ENCODE assay signal across 22 mouse cellular contexts in genomic region chr16:77754882-77755281, GRCm38 (mm10).
DNase-seq lines count a peak whose midpoint lies in the region; ATAC-seq lines count a peak whose summit lies in the region.
"Had no signal": no experiment of that assay in that cellular context is flagged by ENCODE, and none has a peak within 500 bp of the region (broad histone marks: within the 10 kb centered on the region; RNA-seq: fewer than 3 reads in every experiment).

No protein-coding gene starts in this region.

- no peak overlapping the region for H3K4me3 ChIP-seq in heart, embryonic 12.5 days
- H3K4me3 ChIP-seq: embryonic facial prominence, embryonic 10.5 days; erythroblast, embryonic 14.5 days; gastrocnemius, adult 2 months; heart, embryonic 10.5 days; heart, embryonic 15.5 days; hindbrain, embryonic 10.5 days; intestine, embryonic 15.5 days had no signal

- no peak overlapping the region for H3K4me2 ChIP-seq in heart, embryonic 12.5 days
- H3K4me2 ChIP-seq: heart, embryonic 15.5 days; hindbrain, embryonic 14.5 days; intestine, embryonic 15.5 days had no signal

- no peaks in the 10 kb centered on the region for H3K9me3 ChIP-seq in heart, embryonic 12.5 days (replicated peaks)
- H3K9me3 ChIP-seq: embryonic facial prominence, embryonic 10.5 days; heart, embryonic 10.5 days; heart, embryonic 15.5 days; hindbrain, embryonic 10.5 days; intestine, embryonic 15.5 days had no signal

- ATAC-seq in heart, embryonic 12.5 days (ENCODE audit: insufficient number of reproducible peaks, low FRiP score) = no peak
- ATAC-seq: forebrain, embryonic 16.5 days; intestine, embryonic 15.5 days had no signal

- no peak overlapping the region for H3K9ac ChIP-seq in heart, embryonic 12.5 days
- H3K9ac ChIP-seq: heart, embryonic 15.5 days; hindbrain, embryonic 14.5 days; intestine, embryonic 15.5 days had no signal

- peak; percentile 77 for DNase-seq in heart, adult 11 months
- DNase-seq in 3134 (ENCODE audit: extremely low read depth, insufficient read length, low spot score) (peak; percentile 58), NIH3T3 (ENCODE audit: low read depth) (peak; percentile 60)
- peak; percentile 55 for DNase-seq in skeletal muscle tissue, adult 2 months (ENCODE audit: low read depth, low spot score)
- no peak for DNase-seq in gastrocnemius, adult 18-20 months (ENCODE audit: low spot score)
- DNase-seq in frontal cortex, postnatal 10 days (ENCODE audit: low spot score in 2 of 2) = no peak
- DNase-seq: adrenal gland, postnatal 14 days; cerebellum, adult 18-20 months; cerebellum, adult 9-11 months; gastrocnemius, adult 2 months; gastrocnemius, postnatal 25 days; heart, postnatal 14 days; kidney, adult 18-20 months had no signal

- H3K27ac ChIP-seq in heart, embryonic 12.5 days (ENCODE audit: poor library complexity, severe bottlenecking) = no peak overlapping the region
- H3K27ac ChIP-seq: embryonic facial prominence, embryonic 10.5 days; gastrocnemius, adult 2 months; heart, embryonic 10.5 days; heart, embryonic 15.5 days; hindbrain, embryonic 10.5 days; hindbrain, embryonic 14.5 days; intestine, embryonic 15.5 days had no signal

- 54% methylated on average over 6 of the region's 6 CpGs for WGBS in heart, embryonic 12.5 days

- H3K27me3 ChIP-seq in heart, embryonic 12.5 days (replicated peaks) = no peaks in the 10 kb centered on the region
- H3K27me3 ChIP-seq: heart, embryonic 15.5 days; intestine, embryonic 15.5 days had no signal

- H3K36me3 ChIP-seq in heart, embryonic 12.5 days = no peaks in the 10 kb centered on the region
- H3K36me3 ChIP-seq: embryonic facial prominence, embryonic 10.5 days; heart, embryonic 10.5 days; heart, embryonic 15.5 days; hindbrain, embryonic 10.5 days; intestine, embryonic 15.5 days had no signal

- peaks cover 6% of the 10 kb centered on the region; the same call in 1 of the 2 replicates for H3K4me1 ChIP-seq in heart, embryonic 12.5 days (replicated peaks)
- H3K4me1 ChIP-seq: embryonic facial prominence, embryonic 10.5 days; heart, embryonic 10.5 days; hindbrain, embryonic 10.5 days; intestine, embryonic 15.5 days had no signal

Comparison
In these comparisons a context has a peak if more than half of its experiments do, and no peak if none do; other contexts are left out.
1. DNase-seq: peak in heart, adult 11 months (single experiment), 3134 (single experiment), NIH3T3 (single experiment) and skeletal muscle tissue, adult 2 months (single experiment); none in gastrocnemius, adult 18-20 months (single experiment) and frontal cortex, postnatal 10 days (0 of 2).